7 mouse cellular contexts compared by ENCODE assay signal in the genomic region with DNA sequence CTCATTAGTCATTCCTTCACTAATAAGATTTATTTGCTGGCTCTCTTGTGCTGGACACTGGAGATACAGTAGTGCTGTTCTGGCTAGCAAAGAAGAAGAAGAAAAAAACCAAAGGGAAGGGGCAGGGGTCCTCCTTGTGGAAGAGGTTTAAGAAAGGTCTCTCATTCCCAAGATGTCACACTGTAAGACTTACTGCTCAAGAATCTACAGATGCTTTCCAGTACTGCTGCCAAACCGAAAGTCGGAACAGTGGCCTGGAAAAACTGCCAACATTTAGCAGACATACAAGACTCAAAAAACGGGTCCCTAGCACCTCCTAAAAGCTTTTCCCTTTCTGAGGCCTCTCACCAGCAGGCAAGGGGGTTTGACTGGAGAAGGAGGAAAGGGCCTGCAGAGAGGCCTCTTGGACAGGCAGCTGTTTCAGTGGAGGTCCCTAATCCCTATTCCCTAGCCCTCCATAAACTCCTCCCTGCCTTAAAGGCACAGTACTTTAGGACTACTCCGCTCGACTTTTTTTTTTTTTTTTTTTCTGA. TPM values are rescaled to one million over a fixed set of nuclear protein-coding genes. Genes with fewer than 3 reads are reported as not detected.
DNase-seq lines count a peak whose midpoint lies in the region; ATAC-seq lines count a peak whose summit lies in the region.

No protein-coding gene starts in this region.

- WGBS in intestine, embryonic 16.5 days, result 33% methylated on average over 5 of the region's 5 CpGs
- 24% methylated on average over 5 of the region's 5 CpGs for WGBS in limb, embryonic 11.5 days
- 31% methylated on average over 5 of the region's 5 CpGs for WGBS in midbrain, embryonic 15.5 days

- no peaks in the 10 kb centered on the region for H3K9me3 ChIP-seq in intestine, embryonic 16.5 days (ENCODE audit: control insufficient read depth, low read length)
- no peaks in the 10 kb centered on the region for H3K9me3 ChIP-seq in limb, embryonic 11.5 days (ENCODE audit: control insufficient read depth, low read length)
- H3K9me3 ChIP-seq in midbrain, embryonic 15.5 days, result no peaks in the 10 kb centered on the region

- H3K36me3 ChIP-seq in intestine, embryonic 16.5 days (ENCODE audit: control insufficient read depth, insufficient read depth, low read length), result no peaks in the 10 kb centered on the region
- H3K36me3 ChIP-seq in limb, embryonic 11.5 days (ENCODE audit: control insufficient read depth, insufficient read depth, low read length), result no peaks in the 10 kb centered on the region
- H3K36me3 ChIP-seq in midbrain, embryonic 15.5 days (replicated peaks), result no peaks in the 10 kb centered on the region

- H3K9ac ChIP-seq in intestine, embryonic 16.5 days (ENCODE audit: low read depth, low read length), result no peak overlapping the region
- no peak overlapping the region for H3K9ac ChIP-seq in limb, embryonic 11.5 days (ENCODE audit: low read length)
- no peak overlapping the region for H3K9ac ChIP-seq in midbrain, embryonic 15.5 days

- no peaks in the 10 kb centered on the region for H3K27me3 ChIP-seq in intestine, embryonic 16.5 days (replicated peaks; ENCODE audit: control insufficient read depth, insufficient read depth, low read length)
- H3K27me3 ChIP-seq in limb, embryonic 11.5 days (ENCODE audit: control insufficient read depth, insufficient read depth, low read length), result no peaks in the 10 kb centered on the region
- H3K27me3 ChIP-seq in midbrain, embryonic 15.5 days (replicated peaks), result no peaks in the 10 kb centered on the region

- H3K27ac ChIP-seq in intestine, embryonic 16.5 days (ENCODE audit: low read length), result peak overlapping the region; percentile 70
- H3K27ac ChIP-seq in limb, embryonic 11.5 days (replicated peaks; ENCODE audit: low read depth, low read length), result no peak overlapping the region
- 0 out of 2 replicates have a peak overlapping the region, but pooled peaks have one; percentile 63 for H3K27ac ChIP-seq in midbrain, embryonic 15.5 days

- no peaks in the 10 kb centered on the region for H3K4me1 ChIP-seq in intestine, embryonic 16.5 days (ENCODE audit: control insufficient read depth, insufficient read depth, low read length)
- 0 out of 2 replicates have a peak, but pooled peaks cover 2% of the 10 kb centered on the region for H3K4me1 ChIP-seq in limb, embryonic 11.5 days (ENCODE audit: control insufficient read depth, insufficient read depth, low read length)
- H3K4me1 ChIP-seq in midbrain, embryonic 15.5 days, result no peaks in the 10 kb centered on the region

- H3K4me3 ChIP-seq in intestine, embryonic 16.5 days (ENCODE audit: low read length), result no peak overlapping the region
- H3K4me3 ChIP-seq in limb, embryonic 11.5 days (ENCODE audit: low read depth, low read length), result no peak overlapping the region
- no peak overlapping the region for H3K4me3 ChIP-seq in midbrain, embryonic 15.5 days

- H3K4me2 ChIP-seq in intestine, embryonic 16.5 days (ENCODE audit: low read depth, low read length), result no peak overlapping the region
- H3K4me2 ChIP-seq in limb, embryonic 11.5 days (ENCODE audit: low read depth, severe bottlenecking), result no peak overlapping the region
- no peak overlapping the region for H3K4me2 ChIP-seq in midbrain, embryonic 15.5 days

- peak; percentile 92 for ATAC-seq in intestine, embryonic 16.5 days
- ATAC-seq in limb, embryonic 11.5 days (ENCODE audit: insufficient number of reproducible peaks, low FRiP score, low TSS enrichment, low read depth), result peak; percentile 88
- peak; percentile 86 for ATAC-seq in midbrain, embryonic 15.5 days (replicated peaks)

- peak; percentile 24 to 49 for DNase-seq in adrenal gland, adult 18-20 months (ENCODE audit: low spot score in 2 of 2)
- peak; percentile 78 for DNase-seq in embryo, embryonic 11 days
- DNase-seq in gastrocnemius, postnatal 4 days (ENCODE audit: low spot score in 2 of 2), result peak; percentile 23 to 60
- peak; percentile 62 for DNase-seq in limb, embryonic 11.5 days (ENCODE audit: low spot score)
- peak; percentile 2 to 36 for DNase-seq in urinary bladder, postnatal 36 days (ENCODE audit: low spot score in 2 of 2)

RNA-seq across cellular contexts. Expression of gene Pgrmc1, which starts 45.9 kb away (rescaled TPM):
- total RNA-seq in adrenal gland, adult 18-20 months (2021), result 100 to 1,000 TPM; 295 to 585 TPM
- 10 to 100 TPM; 48.1 to 50.1 TPM for total RNA-seq in gastrocnemius, postnatal 4 days (2021)
- polyA plus RNA-seq in intestine, embryonic 16.5 days (2015; fragmentation: Nextera tagmentation; extraction: Ambion mirVana), result 210 and 219 TPM in 2 replicates
- polyA plus RNA-seq in limb, embryonic 11.5 days (2014; fragmentation: Nextera tagmentation; extraction: Ambion mirVana), result 374 and 384 TPM in 2 replicates
- 682 and 686 TPM in 2 replicates for polyA plus RNA-seq in midbrain, embryonic 15.5 days (2015; fragmentation: Nextera tagmentation; extraction: Ambion mirVana)

Comparison
In these comparisons a context has a peak if more than half of its experiments do, and no peak if none do; other contexts are left out.
1. DNase-seq: peak in every context shown above with its lines; median percentile 78 in embryo, embryonic 11 days; 62 in limb, embryonic 11.5 days; 42 in gastrocnemius, postnatal 4 days; 36 in adrenal gland, adult 18-20 months; 19 in urinary bladder, postnatal 36 days.